Mouse (Mus musculus) forebrain, embryonic 15.5 days (tissue): Measurements from ENCODE around the gene Hivep2. TPM values are rescaled to one million over a fixed set of nuclear protein-coding genes. Genes with fewer than 3 reads are reported as not detected.

Experiments
- ATAC-seq: fragments of 200-750 bp; cut with Nextera tagmentation; replicated peaks from 2 replicates; pipeline ENCODE4 v1.8.0; 2017; ENCODE audit warnings: mild to moderate bottlenecking, moderate TSS enrichment, moderate library complexity
- H3K27ac ChIP-seq: fragments of 300-500 bp; sonication (generic); replicated peaks from 2 replicates; pipeline ENCODE4 v1.5.1; 2015; ENCODE audit warnings: mild to moderate bottlenecking, inconsistent platforms
- H3K27me3 ChIP-seq: fragments of 300-500 bp; sonication (generic); 2 replicates; pipeline ENCODE4 v1.6.1; 2015; ENCODE audit warnings: inconsistent platforms
- H3K36me3 ChIP-seq: fragments of 300-500 bp; sonication (generic); 2 replicates; pipeline ENCODE4 v1.6.1; 2015; ENCODE audit warnings: mild to moderate bottlenecking, inconsistent platforms
- H3K4me1 ChIP-seq: fragments of 300-500 bp; sonication (generic); 2 replicates; pipeline ENCODE4 v1.6.1; 2015; ENCODE audit warnings: inconsistent platforms
- H3K4me2 ChIP-seq: fragments of 300-500 bp; sonication (generic); replicated peaks from 2 replicates; pipeline ENCODE4 v1.6.1; 2015; ENCODE audit warnings: mild to moderate bottlenecking, inconsistent platforms
- H3K4me3 ChIP-seq: fragments of 300-500 bp; sonication (generic); 2 replicates; pipeline ENCODE4 v1.5.1; 2015; ENCODE audit warnings: mild to moderate bottlenecking, inconsistent platforms
- H3K9ac ChIP-seq: fragments of 300-500 bp; sonication (generic); replicated peaks from 2 replicates; pipeline ENCODE4 v1.6.1; 2015; ENCODE audit warnings: mild to moderate bottlenecking, inconsistent platforms
- H3K9me3 ChIP-seq: fragments of 300-500 bp; sonication (generic); 2 replicates; pipeline ENCODE4 v1.6.1; 2016; ENCODE audit warnings: inconsistent platforms
- WGBS: fragments of 180-500 bp; shearing (Covaris S2); methylation state at CpG from one replicate; pipeline ENCODE4 v1.1.7; 2015; ENCODE audit warnings: mixed read lengths; 5-methylcytosine and 5-hydroxymethylcytosine counted together
- polyA plus RNA-seq: library from polyadenylated mRNA; unstranded; fragments of >200 nt; fragmentation: Nextera tagmentation; extraction: Ambion mirVana; gene quantifications from 2 replicates; pipeline ENCODE4 v1.2.1, GENCODE M21; 2015

Gene Hivep2
- polyA plus RNA-seq, 1 experiment from 2014 or later, result 27.1 TPM

DNA sequence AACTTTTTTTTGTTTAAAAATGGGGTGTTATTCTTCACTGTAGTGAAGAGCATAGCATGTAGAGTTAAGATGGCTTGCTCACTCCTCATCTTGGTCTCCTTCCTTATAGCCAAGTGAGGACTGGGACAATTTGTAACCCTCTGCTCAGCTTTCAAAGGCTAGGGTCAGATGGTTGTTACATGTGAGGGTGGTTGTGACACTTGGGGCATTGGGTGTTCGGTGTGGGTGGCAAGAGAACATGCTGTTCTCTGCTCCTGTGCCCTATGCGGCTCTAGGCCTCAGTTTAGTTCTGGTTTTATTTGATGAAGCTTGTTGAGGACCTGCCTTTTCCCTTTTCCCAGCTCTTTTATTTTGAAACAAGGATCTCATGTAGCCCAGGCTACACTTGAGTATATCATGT lies 66.7 kb downstream of the Hivep2 start:
- Histone ChIP-seq H3K36me3 (no peaks in the 10 kb centered on the region), H3K27me3 (no peaks in the 10 kb centered on the region), H3K9ac (no peak overlapping the region), H3K4me1 (no peaks in the 10 kb centered on the region), H3K9me3 (no peaks in the 10 kb centered on the region), H3K4me3 (no peak overlapping the region), H3K27ac (no peak overlapping the region), H3K4me2 (no peak overlapping the region)
- WGBS, result 93% methylated on average over 2 of the region's 2 CpGs
- no peak for ATAC-seq

DNA sequence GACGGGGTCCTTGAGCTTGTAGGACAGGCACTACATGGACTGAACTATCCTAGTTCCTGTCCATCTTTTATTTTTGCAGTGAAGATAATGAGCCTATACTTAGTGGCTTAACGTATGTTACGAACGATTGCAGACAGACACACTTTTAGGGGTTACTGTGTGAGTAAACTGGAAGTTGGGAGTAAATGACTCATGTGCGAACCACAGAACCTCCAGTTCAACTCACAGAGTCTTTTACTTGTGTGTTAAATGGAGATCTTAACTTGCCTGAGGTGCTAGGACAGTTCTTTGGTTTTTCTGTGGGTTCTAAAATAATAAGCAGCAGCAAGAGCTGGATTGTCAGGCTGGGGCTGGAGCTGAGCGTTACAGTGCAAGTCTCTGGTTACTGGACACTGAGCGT lies 68.2 kb downstream of the Hivep2 start:
- Histone ChIP-seq H3K27ac (no peak overlapping the region), H3K27me3 (no peaks in the 10 kb centered on the region), H3K9me3 (no peaks in the 10 kb centered on the region), H3K4me3 (no peak overlapping the region), H3K4me1 (no peaks in the 10 kb centered on the region), H3K4me2 (no peak overlapping the region), H3K9ac (no peak overlapping the region), H3K36me3 (no peaks in the 10 kb centered on the region)
- ATAC-seq, result no peak
- 92% methylated on average over 7 of the region's 7 CpGs for WGBS

DNA sequence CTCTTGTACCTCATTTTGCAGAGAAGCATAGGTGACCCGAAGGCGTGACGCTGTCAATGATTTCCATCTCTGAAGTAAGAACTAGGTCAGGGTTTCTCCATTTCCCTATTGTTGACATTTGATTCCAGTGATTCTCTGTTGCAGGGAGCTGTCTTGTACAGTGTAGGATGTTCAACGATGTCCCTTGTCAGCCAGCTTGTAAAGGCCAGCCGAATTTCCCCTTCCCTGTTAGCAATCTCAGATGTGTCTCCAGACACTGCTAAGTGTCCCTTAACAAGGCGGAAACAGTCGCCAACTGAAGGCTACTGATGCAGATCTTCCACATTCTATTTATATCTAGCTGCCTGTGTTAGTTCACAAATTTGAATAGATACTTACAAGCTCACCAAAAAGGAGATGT lies 68.9 kb downstream of the Hivep2 start:
- Histone ChIP-seq H3K27ac (no peak overlapping the region), H3K9ac (no peak overlapping the region), H3K27me3 (no peaks in the 10 kb centered on the region), H3K4me2 (no peak overlapping the region), H3K4me1 (no peaks in the 10 kb centered on the region), H3K4me3 (no peak overlapping the region), H3K9me3 (no peaks in the 10 kb centered on the region), H3K36me3 (no peaks in the 10 kb centered on the region)
- no peak for ATAC-seq
- 94% methylated on average over 7 of the region's 7 CpGs for WGBS

DNA sequence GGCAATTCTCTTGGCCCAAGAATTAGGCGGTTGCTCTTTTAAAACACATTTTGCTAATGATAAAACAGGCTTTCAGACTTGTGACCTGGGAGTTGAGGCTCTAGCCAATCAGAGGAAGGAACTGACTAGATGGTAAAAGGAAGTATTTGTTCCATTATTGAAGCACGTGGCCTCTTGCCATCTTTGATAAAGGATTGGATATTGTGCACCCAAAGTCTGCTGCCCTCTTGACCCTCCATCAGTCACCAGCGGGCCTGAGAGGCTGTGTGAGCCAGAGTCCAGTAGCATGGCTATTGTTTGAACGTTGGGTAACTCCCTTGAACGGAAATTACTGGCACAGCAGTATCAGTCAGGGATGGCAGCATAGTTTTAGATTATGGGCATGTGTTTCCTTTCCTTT lies 69.7 kb downstream of the Hivep2 start:
- no peak overlapping the region for H3K4me3 ChIP-seq
- no peak for ATAC-seq
- H3K9ac ChIP-seq, result no peak overlapping the region
- H3K27ac ChIP-seq, result no peak overlapping the region
- no peaks in the 10 kb centered on the region for H3K27me3 ChIP-seq
- H3K36me3 ChIP-seq, result no peaks in the 10 kb centered on the region
- WGBS, result 61% methylated on average over 5 of the region's 5 CpGs
- H3K4me1 ChIP-seq, result no peaks in the 10 kb centered on the region
- no peaks in the 10 kb centered on the region for H3K9me3 ChIP-seq
- H3K4me2 ChIP-seq, result no peak overlapping the region

DNA sequence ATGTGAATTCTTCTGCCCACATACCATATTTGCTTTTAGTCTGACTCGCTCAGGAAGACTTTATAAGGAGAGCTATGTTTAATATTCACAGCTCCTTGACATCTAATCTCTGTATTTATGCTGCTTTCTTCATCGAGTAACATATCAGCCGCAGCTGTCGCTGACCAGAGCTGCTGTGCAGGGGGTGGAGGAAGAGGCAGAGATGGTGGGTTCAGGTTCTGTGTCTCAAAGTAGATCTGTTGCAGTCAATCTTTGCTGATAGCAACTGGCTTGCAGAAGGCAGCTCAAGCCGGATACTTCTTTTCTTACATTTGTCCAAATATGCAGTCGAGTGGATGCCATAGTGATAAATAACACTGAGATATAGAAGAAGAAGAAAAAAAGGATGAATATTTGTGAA lies 70.6 kb downstream of the Hivep2 start:
- Histone ChIP-seq H3K9me3 (no peaks in the 10 kb centered on the region), H3K27me3 (no peaks in the 10 kb centered on the region), H3K27ac (no peak overlapping the region), H3K9ac (no peak overlapping the region), H3K4me2 (no peak overlapping the region), H3K36me3 (no peaks in the 10 kb centered on the region), H3K4me3 (no peak overlapping the region), H3K4me1 (no peaks in the 10 kb centered on the region)
- no peak for ATAC-seq
- WGBS, result 94% methylated on average over 6 of the region's 6 CpGs

DNA sequence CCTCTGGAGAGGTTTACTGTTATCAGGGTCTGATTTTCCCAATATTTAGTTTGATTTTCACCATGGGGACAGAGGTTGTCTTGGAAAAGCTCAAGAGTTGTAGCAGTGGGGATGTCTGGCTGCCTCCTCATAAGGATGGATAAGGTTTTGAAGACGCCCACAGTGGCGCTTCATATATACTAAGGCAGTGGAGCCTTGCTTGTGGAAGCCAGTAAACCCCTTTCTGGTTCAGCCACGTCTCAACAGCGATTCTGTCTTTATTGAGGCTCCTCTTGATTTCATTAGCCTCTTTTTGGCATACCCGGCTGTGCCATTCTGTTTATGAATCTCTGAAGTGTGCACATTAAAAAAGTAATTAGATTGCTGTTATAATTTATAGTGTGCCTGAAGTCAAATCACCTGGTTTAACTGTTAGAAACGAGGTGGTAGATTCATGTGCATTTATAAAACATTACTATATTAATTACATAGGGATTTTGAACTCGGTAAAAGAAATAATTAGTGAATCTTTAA lies 72.2 kb downstream of the Hivep2 start:
- Histone ChIP-seq H3K27me3 (no peaks in the 10 kb centered on the region), H3K9me3 (no peaks in the 10 kb centered on the region), H3K36me3 (no peaks in the 10 kb centered on the region), H3K4me3 (no peak overlapping the region), H3K9ac (no peak overlapping the region), H3K4me2 (no peak overlapping the region), H3K27ac (no peak overlapping the region), H3K4me1 (no peaks in the 10 kb centered on the region)
- 80% methylated on average over 7 of the region's 7 CpGs for WGBS
- no peak for ATAC-seq

DNA sequence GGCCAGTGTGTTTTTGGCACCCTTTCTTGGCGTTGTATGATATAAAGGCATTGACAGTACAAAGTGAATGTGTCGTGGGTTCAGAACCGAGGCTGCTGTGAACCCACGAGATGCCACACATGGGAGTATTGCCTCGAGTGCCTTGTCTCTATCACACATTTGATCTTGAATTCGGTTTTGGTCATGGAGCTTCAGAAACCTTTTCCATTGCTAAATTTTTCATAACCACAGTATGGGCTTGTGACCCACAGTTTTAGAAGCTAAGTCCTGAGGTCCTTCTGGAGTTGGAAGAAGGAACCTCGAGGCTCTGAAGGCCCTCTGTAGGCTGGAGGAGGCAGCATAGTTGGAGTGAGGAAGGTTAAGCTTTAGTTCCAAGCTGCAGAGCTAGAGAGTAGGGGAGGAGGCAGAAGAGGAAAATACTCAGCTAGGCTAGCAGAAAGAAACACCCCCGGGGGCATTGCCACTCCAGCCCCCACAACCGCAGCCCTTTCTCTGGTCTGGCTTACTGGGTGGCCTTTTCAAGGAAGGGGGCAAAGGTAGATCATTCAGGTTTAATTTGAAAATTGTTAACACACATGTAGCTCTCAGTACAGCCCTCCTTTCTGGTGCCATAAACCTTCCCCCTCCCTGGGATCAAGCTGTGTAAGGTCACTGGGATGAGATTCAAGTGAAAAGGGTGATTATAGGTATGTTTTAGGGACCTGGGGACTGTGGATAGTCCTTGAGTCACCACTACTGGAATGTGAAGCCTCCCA lies 75.0 kb downstream of the Hivep2 start:
- no peaks in the 10 kb centered on the region for H3K36me3 ChIP-seq
- peaks cover 4% of the 10 kb centered on the region; the same call in 1 of the 2 replicates for H3K4me1 ChIP-seq
- no peak overlapping the region for H3K4me3 ChIP-seq
- no peak overlapping the region for H3K9ac ChIP-seq
- H3K9me3 ChIP-seq, result no peaks in the 10 kb centered on the region
- no peaks in the 10 kb centered on the region for H3K27me3 ChIP-seq
- ATAC-seq, result no peak
- H3K4me2 ChIP-seq, result no peak overlapping the region
- no peak overlapping the region for H3K27ac ChIP-seq
- 87% methylated on average over 9 of the region's 9 CpGs for WGBS

DNA sequence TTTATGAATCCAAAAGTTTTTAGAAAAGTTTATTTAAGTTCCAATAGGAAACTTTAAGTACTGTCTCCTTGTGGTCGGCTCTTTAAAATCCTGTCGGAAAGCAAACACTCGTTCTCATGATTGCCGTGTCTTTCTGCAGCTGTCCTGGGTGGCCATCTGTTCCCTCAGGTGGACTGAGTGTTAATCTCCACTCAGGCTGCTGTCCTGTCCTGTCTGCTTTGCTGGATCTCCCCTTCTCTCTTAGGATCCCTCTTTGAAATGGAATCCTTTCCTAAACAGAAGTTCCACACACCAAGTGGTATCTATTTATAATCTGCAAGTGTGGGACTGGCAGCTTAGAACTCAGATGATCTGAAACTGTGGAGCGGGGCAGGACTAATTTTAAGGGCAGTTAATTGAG lies 75.7 kb downstream of the Hivep2 start:
- no peak overlapping the region for H3K4me3 ChIP-seq
- 89% methylated on average over 5 of the region's 5 CpGs for WGBS
- no peak for ATAC-seq

DNA sequence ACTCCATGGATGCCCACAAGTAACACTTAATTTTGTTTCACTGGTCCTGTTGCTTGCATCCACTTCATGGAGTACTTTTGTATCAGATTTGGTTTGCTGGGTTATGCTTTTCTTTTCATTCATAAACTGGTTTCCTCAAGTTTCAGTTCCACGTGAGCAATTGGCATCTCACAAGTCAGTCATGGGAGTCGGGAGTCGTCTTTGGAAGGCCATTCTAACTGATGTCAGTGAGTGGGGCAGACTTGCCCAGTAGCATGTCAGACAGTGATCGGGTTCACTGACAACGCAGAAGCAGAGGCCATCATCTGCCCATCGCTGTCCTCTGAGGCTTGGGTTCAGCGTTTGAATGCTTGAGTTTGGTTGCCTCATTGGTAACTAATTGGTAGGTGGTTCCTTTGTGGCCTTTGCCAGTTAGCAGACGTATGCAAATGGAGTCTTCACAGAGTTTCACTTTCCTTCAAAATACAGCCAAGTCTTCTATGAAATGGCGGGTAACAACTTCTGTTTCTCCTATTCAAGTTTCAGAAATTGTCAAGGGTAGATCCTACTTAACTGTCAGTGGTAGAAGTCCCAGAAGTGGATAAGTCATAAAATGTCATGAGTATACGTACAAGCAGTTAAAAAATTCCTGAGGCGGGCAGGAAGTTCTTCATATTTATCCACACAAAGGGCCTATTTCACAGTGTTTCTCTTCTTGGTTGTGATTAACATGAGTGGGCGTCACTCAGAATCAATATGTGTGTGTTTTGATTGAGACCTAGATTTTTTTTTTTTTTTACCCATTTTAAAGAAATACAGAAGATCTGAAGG lies 76.9 kb downstream of the Hivep2 start:
- Histone ChIP-seq H3K27me3 (no peaks in the 10 kb centered on the region), H3K9me3 (no peaks in the 10 kb centered on the region), H3K4me1 (peaks cover 13% of the 10 kb centered on the region), H3K4me3 (no peak overlapping the region), H3K36me3 (no peaks in the 10 kb centered on the region), H3K9ac (no peak overlapping the region), H3K27ac (no peak overlapping the region), H3K4me2 (no peak overlapping the region)
- no peak for ATAC-seq
- WGBS, result 72% methylated on average over 12 of the region's 12 CpGs

More for the DNA sequence above, 75.7 kb downstream of the Hivep2 start:
- no peak overlapping the region for H3K4me2 ChIP-seq
- H3K36me3 ChIP-seq, result no peaks in the 10 kb centered on the region
- H3K27ac ChIP-seq, result no peak overlapping the region
- peaks cover 9% of the 10 kb centered on the region; the same call in 1 of the 2 replicates for H3K4me1 ChIP-seq
- no peaks in the 10 kb centered on the region for H3K9me3 ChIP-seq
- H3K27me3 ChIP-seq, result no peaks in the 10 kb centered on the region
- no peak overlapping the region for H3K9ac ChIP-seq

DNA sequence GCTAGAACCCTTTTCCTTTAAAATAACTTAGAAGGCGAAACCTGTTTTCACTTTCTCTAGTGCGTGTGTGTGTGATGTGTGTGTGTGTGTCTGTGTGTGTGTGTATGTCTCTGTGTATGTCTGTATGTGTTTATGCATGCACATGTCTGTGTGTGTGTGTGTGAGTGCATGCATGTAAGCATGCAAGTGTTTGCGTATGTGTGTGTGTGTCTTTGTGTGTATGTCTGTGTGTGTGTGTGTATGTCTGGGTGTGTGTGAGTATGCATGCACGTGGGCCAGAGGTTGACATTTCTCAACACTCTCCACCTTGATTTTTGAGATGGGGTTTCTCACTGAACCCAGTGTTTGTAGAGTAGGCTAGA lies 77.5 kb downstream of the Hivep2 start:
- Histone ChIP-seq H3K4me2 (no peak overlapping the region), H3K36me3 (no peaks in the 10 kb centered on the region), H3K27me3 (no peaks in the 10 kb centered on the region), H3K4me3 (no peak overlapping the region), H3K4me1 (peaks cover 19% of the 10 kb centered on the region), H3K9me3 (no peaks in the 10 kb centered on the region), H3K27ac (no peak overlapping the region), H3K9ac (no peak overlapping the region)
- 95% methylated on average over 4 of the region's 4 CpGs for WGBS
- no peak for ATAC-seq

DNA sequence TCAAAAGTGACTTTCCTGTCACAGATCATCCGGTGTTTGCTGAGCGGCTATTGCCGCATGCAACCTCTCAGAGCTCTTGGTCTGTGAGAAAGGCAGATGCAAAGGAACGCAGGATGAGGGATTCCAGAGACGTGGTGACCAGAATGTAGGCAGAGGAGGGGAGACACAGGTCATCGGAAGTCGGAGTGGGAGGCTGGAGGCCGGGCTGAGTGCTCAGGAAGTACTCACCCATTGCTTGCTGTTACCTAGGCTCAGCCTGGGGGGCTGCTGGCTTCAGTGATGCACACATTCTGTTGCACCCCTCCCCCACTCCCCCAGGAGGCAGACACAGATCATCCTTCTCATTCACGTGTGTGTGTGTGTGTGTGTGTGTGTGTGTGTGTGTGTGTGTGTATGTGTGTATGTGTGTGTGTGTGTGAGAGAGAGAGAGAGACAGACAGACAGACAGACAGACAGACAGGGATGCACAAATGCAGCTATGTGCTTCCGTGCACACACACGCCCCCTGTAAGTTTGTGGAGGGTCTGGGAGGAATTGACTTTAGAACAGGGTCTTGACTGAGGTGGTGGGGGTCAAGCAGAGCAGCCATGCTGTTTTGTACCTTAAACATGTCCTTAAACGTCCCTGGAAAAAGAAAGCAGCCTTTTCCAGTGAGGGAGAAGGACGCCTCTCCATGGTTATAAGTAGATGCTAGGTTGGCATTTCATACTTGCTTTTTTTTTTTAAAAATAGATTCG lies 78.3 kb downstream of the Hivep2 start:
- no peak overlapping the region for H3K27ac ChIP-seq
- no peaks in the 10 kb centered on the region for H3K27me3 ChIP-seq
- no peaks in the 10 kb centered on the region for H3K9me3 ChIP-seq
- ATAC-seq, result no peak
- H3K4me2 ChIP-seq, result no peak overlapping the region
- H3K9ac ChIP-seq, result no peak overlapping the region
- 55% methylated on average over 14 of the region's 14 CpGs for WGBS
- no peaks in the 10 kb centered on the region for H3K36me3 ChIP-seq
- H3K4me1 ChIP-seq, result peaks cover 28% of the 10 kb centered on the region
- H3K4me3 ChIP-seq, result no peak overlapping the region

DNA sequence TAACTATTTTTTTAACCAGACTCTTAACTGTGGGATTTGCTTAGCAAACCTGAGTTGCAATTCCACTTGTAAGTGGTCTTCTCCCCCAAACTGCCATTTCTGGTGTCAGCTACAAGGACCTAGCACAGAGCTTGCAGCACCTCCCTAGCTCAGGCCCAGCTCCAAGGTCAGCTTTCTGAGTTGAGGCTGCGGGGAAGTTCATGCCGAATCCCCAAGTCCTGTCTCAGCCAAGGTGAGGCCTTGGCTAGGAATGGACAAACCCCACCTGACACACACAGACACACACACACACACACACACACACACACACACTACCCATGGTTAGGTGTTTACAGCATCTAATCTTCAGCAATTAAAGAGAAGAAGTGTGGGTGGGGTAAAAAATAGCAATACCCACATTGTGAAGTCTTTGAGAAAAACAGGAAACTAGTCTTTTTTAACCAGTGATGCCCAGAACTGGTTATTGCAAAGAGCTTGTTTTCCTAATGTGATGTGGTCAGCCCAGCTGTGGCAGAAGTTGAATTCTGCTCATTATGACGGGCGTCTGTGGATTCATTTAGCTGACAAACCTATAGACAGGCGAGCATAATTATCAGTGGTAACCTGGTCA lies 79.0 kb downstream of the Hivep2 start:
- H3K27me3 ChIP-seq, result no peaks in the 10 kb centered on the region
- WGBS, result 76% methylated on average over 5 of the region's 5 CpGs
- no peaks in the 10 kb centered on the region for H3K9me3 ChIP-seq
- H3K4me2 ChIP-seq, result no peak overlapping the region
- no peak overlapping the region for H3K9ac ChIP-seq
- no peak overlapping the region for H3K27ac ChIP-seq
- no peak overlapping the region for H3K4me3 ChIP-seq
- peaks cover 32% of the 10 kb centered on the region for H3K4me1 ChIP-seq
- ATAC-seq, result no peak
- H3K36me3 ChIP-seq, result no peaks in the 10 kb centered on the region
